Mouse (Mus musculus) frontal cortex, adult (tissue): Measurements from ENCODE around the gene Vmn2r61.

Experiments
- ATAC-seq: cut with Nextera tagmentation; 2 replicates; pipeline ENCODE4 v1.9.2; 2017; ENCODE audit warnings: mild to moderate bottlenecking, moderate library complexity, mixed read lengths; ENCODE audit not compliant: low TSS enrichment

Vmn2r61 gene

GRCm38 (mm10) chr7:42259753-42260152 lies at the start of gene Vmn2r61:
TSS of gene Vmn2r61 (plus strand) at chr7:42260053.
- no peak for ATAC-seq
